Mouse (Mus musculus) CH12.LX (cell line): ENCODE measurements around the gene Ndufa13.

ENCODE experiments used
- CTCF ChIP-seq, 2 experiments: IDR thresholded peaks in 1 of 2; conservative IDR thresholded peaks in 1 of 2; 2 replicates each; pipeline ENCODE4 v1.5.1; 2011 to 2012; ENCODE audit warnings: low read depth in 2 of 2, low read length in 2 of 2, improper control_type of control experiment in 1 of 2, inconsistent platforms in 1 of 2, mild to moderate bottlenecking in 1 of 2, moderate library complexity in 1 of 2
- EP300 ChIP-seq: IDR thresholded peaks from 2 replicates; pipeline ENCODE4 v1.6.1; 2011; ENCODE audit warnings: low read length, improper control_type of control experiment
- MAZ ChIP-seq: IDR thresholded peaks from 2 replicates; pipeline ENCODE4 v1.6.1; 2012; ENCODE audit warnings: low read depth, mild to moderate bottlenecking, inconsistent platforms, low read length, improper control_type of control experiment, moderate library complexity
- POLR2AphosphoS2 ChIP-seq: IDR thresholded peaks from 2 replicates; pipeline ENCODE4 v1.6.1; 2011; ENCODE audit warnings: low read depth, low read length, improper control_type of control experiment
- SIN3A ChIP-seq: IDR thresholded peaks from 2 replicates; pipeline ENCODE4 v1.6.1; 2012; ENCODE audit warnings: low read length, improper control_type of control experiment, inconsistent platforms

DNA sequence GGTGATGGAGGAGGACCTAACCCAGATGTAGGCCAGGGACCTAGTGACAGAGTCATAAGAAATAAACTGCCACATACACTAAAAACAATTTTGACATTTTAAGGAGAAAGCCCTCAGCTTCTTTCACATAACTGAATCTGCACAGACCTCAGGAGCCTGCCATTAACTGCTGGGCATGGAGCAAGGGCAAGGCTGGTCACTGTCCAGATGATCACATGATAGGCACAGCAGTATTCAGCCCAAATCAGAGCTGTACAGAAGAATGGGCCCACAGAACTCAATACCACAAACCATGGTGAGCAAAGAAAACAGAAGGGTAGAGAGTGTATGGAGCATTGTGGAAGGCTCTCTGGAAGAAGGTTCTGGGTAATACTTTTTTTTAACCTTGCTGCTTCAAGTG is 24.5 kb upstream of the Ndufa13 start:
- TF ChIP-seq MAZ = no peak
- no peak for TF ChIP-seq CTCF (conservative IDR thresholded peaks at IDR 0.05 in 1 of 2, IDR thresholded peaks at IDR 0.05 in 1 of 2; ENCODE audit: low read depth in 2 of 2, low read length in 2 of 2)
- TF ChIP-seq SIN3A = no peak
- TF ChIP-seq POLR2AphosphoS2 = no peak
- TF ChIP-seq EP300 = no peak
